Mouse (Mus musculus): Measurements from ENCODE around the gene Slc6a6.

The Slc6a6 gene

GRCm38 (mm10) chr6:91720588-91721214, 36.8 kb downstream of the Slc6a6 start:
- in situ Hi-C loops (cut with MboI, MseI): no loop called here

DNA sequence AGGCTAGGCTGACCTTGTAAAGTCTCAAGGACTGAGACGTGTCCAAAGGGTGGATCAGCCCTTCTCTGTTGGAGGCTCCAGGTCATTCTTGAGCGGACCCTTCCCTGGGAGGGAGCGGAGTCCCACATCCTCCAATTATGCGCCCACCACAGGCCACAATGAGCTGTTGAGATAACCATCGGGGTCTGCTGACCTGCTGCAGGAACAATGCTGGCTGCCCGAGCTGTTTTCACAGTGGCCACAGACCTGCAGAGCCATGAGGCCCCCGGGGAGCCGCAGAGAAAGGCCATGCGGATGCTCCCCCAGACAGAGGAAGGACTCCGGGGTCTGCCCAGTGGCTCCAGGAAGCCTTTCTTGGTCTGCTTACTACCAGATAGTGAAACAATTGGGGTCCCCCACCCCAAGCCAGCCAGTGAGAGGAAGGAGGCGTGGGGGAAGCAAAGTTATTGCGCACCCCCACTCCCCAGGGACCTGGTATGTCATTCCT, 37.4 kb downstream of the Slc6a6 start:
- in situ Hi-C loops (cut with MboI, MseI): no loop called here

DNA sequence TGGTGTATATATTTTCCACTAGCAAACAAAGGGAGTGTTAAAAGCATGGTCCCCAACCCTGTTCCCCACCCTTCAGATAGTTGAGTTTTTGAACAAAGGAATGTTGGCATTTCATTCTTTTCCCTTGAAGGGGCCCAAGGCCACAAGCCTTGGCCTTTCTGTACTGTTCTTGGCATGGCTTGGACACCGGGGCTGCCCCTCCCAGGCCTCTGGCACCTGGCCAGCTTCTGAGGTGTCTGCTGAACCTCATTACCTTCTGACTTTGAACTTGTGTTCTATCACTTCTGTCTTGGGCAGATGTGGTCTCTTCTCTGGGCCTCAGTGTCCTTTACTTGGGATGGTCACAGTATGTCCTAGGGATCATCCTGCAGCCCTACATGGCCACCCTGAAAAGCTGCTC, 43.5 kb downstream of the Slc6a6 start:
- in situ Hi-C loops (cut with MboI, MseI): no loop called here

- in situ Hi-C loops (cut with MboI, MseI): no loop called here
Observed at GRCm38 (mm10) chr6:91728939-91729619, 45.2 kb downstream of the Slc6a6 start.

- in situ Hi-C loops (cut with MboI, MseI): no loop called here
Observed at GRCm38 (mm10) chr6:91729677-91730127, 45.8 kb downstream of the Slc6a6 start.

GRCm38 (mm10) chr6:91732138-91732537, 48.3 kb downstream of the Slc6a6 start:
- in situ Hi-C loops (cut with MboI, MseI): no loop called here

DNA sequence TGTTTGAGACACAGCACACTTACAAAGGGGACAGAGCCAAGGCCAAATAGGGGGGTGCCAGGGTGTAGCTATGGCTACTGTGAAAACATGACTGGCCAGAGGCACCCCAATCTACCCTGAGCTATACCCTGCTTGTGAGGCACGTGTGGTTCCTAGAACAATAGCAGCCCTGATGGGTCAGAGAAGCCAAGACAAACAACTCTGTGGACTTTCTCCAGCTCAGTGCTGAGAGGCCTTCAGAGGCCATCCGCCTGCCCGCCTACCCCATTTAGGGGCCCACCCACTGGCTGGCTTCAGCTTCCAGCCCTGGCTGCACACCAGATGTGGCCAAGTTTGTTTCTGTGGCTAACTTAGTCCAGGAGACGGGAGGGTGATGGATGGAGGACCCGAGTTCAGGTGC, 52.6 kb downstream of the Slc6a6 start:
- in situ Hi-C loops (cut with MboI, MseI): no loop called here

DNA sequence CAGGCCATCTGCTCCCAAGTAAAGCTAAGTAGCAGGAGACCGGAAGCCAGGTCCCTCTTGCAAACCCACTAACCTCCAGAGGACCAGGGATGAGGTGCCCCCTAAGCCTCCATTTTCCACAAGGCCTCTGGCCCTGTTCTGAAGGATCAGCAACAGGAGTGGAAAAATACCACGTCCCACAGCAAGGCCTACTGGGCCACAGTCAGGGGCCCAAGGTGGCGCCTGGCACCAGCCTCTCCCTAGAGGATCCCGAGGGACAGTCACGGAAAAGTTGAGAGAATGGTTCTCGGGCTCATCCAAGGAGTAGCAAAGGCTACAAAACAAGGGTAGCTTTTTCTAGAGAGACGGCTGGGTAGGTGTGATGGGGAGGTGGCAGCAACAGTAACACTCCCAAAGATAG, 53.6 kb downstream of the Slc6a6 start:
- in situ Hi-C loops (cut with MboI, MseI): no loop called here

DNA sequence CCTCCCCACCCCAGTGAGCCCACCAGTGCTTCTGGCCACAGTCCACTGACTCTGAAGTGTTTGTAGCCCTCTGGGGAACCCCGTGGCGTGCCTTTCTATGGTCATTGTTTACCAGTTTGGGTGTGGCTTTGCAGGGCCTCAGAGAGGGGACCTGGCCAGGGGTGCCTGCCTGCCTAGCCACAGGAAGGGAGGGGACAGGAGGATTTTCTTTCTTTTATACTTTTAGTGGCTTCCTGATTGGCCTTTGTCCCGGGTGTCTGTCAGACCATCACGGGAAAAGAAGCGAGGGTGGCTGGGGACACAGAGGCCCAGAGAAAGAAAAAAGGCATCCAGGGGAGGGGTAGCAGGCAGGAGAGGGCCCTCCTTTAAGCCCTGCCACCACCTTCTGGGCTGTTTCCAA, 54.2 kb downstream of the Slc6a6 start:
- in situ Hi-C loops (cut with MboI, MseI): no loop called here

DNA sequence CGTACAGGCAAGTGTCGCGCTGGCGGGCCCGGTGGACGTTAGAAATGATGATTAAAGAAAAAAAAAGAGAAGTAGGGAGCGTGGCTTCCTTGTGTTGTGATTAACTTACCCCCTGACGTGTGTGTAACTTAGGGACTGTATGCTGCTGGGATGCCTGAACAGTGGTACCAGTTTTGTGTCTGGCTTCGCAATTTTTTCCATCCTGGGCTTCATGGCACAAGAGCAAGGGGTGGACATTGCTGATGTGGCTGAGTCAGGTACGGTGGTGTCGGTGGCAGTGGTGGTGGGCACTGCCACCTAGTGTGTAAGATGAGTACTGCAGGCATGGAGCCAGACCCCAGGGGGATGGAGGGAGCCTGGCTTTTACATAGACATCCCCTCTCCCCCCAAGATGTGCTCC, 57.2 kb downstream of the Slc6a6 start:
- in situ Hi-C loops (cut with MboI, MseI): loop anchor here (5.0 kb wide), 1 partner anchor 164 kb away; no protein-coding TSS in a partner anchor

- in situ Hi-C loops (cut with MboI, MseI): loop anchor here (5.0 kb wide), 1 partner anchor 165 kb away; no protein-coding TSS in a partner anchor
Observed at GRCm38 (mm10) chr6:91742466-91742865, 58.6 kb downstream of the Slc6a6 start.

- in situ Hi-C loops (cut with MboI, MseI): loop anchor here (5.0 kb wide), 1 partner anchor 166 kb away; no protein-coding TSS in a partner anchor
Observed at GRCm38 (mm10) chr6:91742995-91743394, 59.1 kb downstream of the Slc6a6 start.

- in situ Hi-C loops (cut with MboI, MseI): loop anchor here (5.0 kb wide), 1 partner anchor 167 kb away; no protein-coding TSS in a partner anchor
Observed at GRCm38 (mm10) chr6:91743886-91744285, 60.0 kb downstream of the Slc6a6 start.

DNA sequence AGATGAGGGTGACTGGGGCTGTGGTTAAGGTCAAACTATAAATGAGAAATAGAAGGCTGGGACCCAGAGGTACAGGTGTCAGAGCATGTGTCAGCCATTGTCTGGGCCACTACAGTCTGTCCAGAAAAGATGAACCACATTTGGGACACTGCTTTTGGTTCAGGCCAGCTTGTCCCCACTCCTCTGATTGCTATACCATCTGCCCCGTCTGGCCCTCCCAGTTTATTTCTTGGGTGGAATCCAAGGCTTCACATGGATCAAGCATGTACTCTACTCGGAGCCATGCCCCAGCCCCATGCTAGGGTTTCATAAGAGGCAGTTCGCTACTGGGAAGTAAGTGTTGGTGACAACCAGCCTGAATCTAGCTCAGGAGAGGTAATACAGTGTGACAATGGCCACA, 61.4 kb downstream of the Slc6a6 start:
- in situ Hi-C loops (cut with MboI, MseI): no loop called here

GRCm38 (mm10) chr6:91745947-91746582, 62.2 kb downstream of the Slc6a6 start:
- in situ Hi-C loops (cut with MboI, MseI): no loop called here

DNA sequence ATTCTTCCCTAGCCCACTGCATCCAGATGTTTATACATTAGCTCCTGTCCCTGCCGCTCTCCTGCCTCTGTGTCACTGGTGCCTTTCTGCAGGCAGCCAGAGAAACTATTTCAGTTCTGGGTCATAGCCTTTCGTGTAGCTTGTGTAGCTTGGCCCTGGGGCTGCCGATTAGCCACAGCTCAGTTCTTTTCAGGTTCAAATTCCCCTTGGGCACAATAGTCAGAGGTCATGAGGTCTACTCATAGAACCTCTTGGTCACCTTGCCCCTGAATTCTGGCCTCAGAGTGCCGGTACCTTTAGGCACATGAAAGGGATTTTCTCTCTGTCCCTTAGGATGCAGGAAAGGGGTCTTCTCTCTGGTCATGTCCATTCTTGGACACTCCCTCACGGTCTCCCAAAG, 62.9 kb downstream of the Slc6a6 start:
- in situ Hi-C loops (cut with MboI, MseI): no loop called here

DNA sequence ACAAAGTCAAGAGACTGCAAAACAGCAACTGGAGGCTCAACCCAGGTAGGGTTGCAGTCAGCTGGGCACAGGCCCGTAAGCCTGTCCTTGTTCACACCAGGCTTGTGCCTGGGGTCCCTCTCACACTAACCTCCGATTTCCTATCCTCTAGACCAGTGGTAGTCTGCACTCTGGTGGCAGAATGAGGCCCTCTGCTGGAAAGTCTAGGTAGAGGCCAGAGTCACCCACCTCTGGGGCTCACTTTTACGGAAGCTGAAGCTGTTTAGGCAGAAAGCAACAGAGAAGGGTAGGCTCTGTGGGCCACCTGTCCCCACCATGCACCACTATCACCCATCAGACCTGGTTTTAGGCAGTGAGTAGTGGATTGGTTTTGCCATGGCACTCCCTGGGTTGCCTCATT, 67.1 kb downstream of the Slc6a6 start:
- in situ Hi-C loops (cut with MboI, MseI): no loop called here

- in situ Hi-C loops (cut with MboI, MseI): no loop called here
Observed at GRCm38 (mm10) chr6:91752884-91753283, 69.0 kb downstream of the Slc6a6 start.

- in situ Hi-C loops (cut with MboI, MseI): no loop called here
Observed at GRCm38 (mm10) chr6:91754098-91754497, 70.2 kb downstream of the Slc6a6 start.

- in situ Hi-C loops (cut with MboI, MseI): no loop called here
Observed at GRCm38 (mm10) chr6:91754845-91755244, 71.0 kb downstream of the Slc6a6 start.

- in situ Hi-C loops (cut with MboI, MseI): no loop called here
Observed at GRCm38 (mm10) chr6:91762051-91762742, 78.3 kb downstream of the Slc6a6 start.

DNA sequence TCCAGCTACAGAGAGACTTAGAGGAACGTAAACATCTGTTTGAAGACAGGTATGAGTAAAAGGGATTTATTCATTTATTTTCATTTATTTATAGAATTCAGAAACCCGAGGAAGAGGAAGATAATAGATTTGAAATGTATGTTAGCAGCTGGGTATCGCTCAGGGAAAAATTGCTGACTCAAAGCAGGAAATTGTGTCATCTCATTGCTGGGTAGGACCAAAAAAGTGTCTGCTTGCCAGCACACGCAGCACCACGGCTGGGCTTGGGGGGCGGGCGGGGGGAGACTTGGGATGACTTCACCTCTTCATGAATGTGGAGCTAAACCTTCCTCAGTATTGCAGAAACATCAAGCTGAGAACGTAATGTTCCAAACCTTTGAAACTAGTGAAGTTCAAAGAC, 83.7 kb downstream of the Slc6a6 start:
- in situ Hi-C loops (cut with MboI, MseI): no loop called here

Measured in T-helper 2 cell (primary cell).